Mouse (Mus musculus) CH12F3 (cell line): Measurements from ENCODE around the gene N4bp2l2.

Source experiments
- in situ Hi-C: fragments of 300-500 bp; cut with MboI; formaldehyde crosslinking; loops from 2 replicates; pipeline ENCODE4 v1.14.3; 2020; ENCODE audit warnings: low sequenced_read_pairs

Gene N4bp2l2

GRCm38 (mm10) chr5:150599301-150600294 is 66.4 kb downstream of the N4bp2l2 start:
- in situ Hi-C loops: no loop called here

DNA sequence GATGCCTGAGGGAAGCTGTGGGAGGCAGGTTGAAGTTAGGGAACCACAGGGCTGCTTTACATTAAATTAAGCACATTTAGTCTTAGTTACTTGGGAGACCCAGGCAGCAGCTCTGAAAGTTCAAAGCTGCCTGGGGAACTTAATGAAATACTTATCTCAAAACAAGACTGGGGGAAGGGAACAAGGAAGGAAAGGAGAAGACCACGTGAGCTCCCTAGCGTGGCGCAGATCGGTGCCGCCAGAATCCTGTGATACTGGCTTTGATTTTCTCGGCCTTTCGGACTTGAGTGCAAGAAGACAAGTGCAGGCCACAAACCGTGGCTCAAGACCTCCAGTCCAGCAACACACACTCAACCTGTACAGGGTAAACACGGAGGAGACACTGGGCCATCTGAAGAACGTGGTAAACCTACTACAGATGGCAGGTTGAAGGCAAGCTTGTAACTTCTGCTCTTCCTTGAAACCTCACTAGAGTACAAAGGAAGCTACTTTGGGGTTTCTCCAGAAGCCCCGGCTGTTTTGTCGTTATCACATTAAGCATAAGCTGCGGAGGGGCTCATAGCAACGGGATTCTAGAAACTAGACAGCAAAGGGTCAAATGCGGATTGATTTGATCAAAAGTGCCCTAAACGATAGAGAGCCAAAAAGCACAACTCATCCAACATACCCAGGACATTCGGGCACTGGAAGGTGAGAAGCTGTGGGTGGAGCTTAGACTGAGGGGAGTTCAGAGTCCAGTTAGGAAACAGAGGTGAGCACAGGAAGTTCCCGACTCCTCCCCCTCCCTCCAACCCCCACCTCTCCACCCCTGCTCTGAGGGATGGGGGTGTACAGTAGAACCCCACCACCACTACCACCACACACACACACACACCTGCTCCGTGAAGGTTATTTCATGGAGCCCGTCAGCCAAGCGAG is 67.5 kb downstream of the N4bp2l2 start:
- in situ Hi-C loops: no loop called here

DNA sequence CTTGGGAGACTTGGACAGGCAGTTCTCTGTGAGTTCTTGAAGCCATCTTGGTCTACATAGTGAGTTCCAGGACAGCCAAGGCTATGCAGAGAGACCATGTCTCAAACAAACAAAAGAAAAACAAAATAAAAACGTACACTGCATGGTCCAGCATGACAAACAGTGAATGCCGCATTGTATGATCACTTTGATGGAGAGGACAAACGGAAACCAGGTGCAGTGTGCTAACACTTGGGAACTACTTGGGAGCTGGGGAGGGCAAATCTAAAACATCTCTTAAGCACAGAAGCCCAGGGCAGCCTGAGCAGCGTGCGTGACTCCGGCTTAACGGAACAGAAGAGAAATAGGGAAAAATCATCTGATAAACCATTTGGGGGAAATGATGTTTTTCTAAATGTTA is 68.9 kb downstream of the N4bp2l2 start, which contains the start of gene N4bp2l1:
N4bp2l1 (minus strand) TSS at position 101 of the 400 bp plus-strand sequence.
- in situ Hi-C loops: no loop called here

DNA sequence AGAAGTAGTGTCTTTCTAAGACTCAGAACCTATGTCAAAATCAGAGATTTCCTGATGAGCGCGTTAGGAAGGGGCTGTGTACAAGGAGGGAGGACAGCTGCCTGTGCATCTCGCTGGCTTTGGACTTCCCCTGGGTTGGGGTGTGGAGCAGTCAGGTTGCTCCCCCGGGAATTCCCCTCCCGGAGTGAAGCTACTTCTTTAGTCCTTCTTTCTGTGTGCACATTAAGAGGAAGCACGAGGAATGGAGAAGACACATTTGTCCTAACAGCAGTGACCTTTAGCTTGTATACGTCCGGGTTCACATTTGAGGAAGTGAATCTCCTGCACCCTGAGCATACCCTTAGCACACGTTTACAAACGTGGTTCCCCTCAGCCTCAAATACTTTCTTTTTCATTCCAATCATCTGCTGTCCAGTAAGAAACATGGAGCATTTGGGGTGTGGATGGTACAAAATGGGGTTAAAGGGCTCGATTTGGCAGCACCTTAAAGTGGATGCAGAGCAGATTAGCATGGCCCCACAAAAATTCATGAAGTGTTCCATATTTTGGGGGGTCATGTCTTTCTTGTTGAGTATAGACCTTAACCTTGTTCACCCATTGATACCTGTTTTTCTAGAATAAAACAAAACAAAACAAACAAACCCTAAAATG is 70.5 kb downstream of the N4bp2l2 start:
- in situ Hi-C loops: no loop called here

- in situ Hi-C loops: no loop called here
Observed at GRCm38 (mm10) chr5:150594649-150595339, 71.2 kb downstream of the N4bp2l2 start.

GRCm38 (mm10) chr5:150593756-150594648 is 72.0 kb downstream of the N4bp2l2 start:
- in situ Hi-C loops: no loop called here

DNA sequence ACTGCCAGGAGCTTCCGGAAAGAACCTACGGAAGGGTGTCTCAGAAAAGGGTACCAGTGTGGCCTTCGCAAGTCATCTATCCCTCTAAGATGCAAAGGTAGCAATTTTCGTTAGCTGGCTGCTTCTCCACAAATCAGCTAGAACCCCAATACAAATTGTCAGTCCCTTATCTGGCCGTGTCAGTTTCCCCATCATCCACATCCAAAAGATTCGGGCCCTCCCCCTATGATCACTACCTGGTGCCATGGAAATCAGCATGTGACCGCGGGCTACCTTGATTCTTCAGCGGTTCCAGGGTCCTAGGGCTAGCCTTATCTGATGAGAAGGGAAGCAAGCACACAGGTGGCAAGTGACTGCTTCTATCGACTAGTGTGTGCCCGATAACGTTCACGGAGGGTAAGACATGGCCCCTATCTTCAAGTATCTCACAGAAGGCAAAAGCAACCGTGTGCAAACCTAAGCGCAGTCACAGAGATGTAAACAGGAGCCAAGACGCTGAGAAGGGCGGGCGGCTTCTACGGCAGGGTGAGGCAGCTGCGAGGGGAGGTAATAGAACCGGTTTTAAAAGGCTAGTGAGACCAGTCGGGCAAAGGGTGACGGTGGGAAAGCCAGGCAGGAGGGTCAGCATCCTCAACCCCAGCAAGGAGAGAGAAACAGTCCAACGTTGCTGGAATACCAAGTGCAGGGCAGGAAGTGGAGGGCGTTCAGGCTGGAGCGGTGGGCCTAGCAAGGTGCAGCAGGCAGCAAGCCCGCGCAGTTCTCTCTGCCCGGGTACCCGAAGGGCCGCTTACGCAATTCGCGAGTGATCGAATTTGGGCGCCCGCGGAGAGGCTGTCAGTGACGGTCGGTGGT is 72.9 kb downstream of the N4bp2l2 start:
- in situ Hi-C loops: no loop called here

- in situ Hi-C loops: no loop called here
Observed at GRCm38 (mm10) chr5:150592186-150592903, 73.6 kb downstream of the N4bp2l2 start.

- in situ Hi-C loops: no loop called here
Observed at GRCm38 (mm10) chr5:150589945-150590344, 76.0 kb downstream of the N4bp2l2 start.

- in situ Hi-C loops: no loop called here
Observed at GRCm38 (mm10) chr5:150584337-150584729, 81.7 kb downstream of the N4bp2l2 start.

GRCm38 (mm10) chr5:150583622-150584336 is 82.2 kb downstream of the N4bp2l2 start:
- in situ Hi-C loops: no loop called here

GRCm38 (mm10) chr5:150583181-150583580 is 82.8 kb downstream of the N4bp2l2 start:
- in situ Hi-C loops: no loop called here

DNA sequence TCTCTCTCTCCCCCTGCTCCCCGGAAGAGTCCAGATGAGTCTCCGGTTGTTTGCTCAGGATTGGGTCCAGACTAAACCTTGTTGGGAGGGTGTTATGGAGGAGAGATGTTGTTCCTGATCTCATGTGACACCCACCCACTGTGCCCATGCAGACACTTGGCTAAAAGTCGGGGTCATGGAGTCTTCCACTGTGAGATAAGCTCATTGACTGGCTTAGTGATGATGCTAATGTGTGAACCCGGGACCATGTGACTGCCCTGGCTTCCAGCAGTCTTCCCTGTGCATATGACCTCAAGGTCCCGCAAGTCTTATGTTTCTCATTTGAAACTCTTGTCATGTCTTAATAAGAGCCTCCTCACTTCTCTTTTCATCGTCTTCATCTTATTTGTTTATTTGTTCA is 84.8 kb downstream of the N4bp2l2 start:
- in situ Hi-C loops: no loop called here

DNA sequence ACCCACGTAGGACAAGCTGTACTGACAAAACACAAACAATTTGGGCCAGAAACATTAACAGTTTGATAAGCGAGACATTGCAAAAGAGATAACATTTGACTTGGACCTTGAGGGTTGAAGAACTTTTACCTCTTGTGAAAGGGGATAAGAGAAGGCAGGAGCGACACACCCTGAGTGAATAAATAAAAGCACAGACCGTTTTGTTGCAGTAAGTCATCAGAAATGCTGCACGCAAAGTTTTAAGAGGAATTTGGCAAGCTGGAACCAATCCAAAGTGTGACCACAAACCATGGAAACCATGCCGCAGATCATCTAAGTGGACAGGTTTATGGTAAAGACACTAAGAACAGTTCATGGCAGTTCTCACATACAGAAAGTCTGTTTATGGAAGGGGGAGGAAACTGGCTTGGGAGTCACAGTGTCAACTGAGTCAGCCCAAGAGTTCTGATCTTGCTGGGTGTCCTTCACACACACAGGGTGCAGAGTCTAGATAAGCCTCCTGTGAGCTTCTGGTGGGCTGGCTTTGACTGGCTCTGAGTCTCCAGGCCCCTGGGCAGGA is 87.3 kb downstream of the N4bp2l2 start:
- in situ Hi-C loops: no loop called here

DNA sequence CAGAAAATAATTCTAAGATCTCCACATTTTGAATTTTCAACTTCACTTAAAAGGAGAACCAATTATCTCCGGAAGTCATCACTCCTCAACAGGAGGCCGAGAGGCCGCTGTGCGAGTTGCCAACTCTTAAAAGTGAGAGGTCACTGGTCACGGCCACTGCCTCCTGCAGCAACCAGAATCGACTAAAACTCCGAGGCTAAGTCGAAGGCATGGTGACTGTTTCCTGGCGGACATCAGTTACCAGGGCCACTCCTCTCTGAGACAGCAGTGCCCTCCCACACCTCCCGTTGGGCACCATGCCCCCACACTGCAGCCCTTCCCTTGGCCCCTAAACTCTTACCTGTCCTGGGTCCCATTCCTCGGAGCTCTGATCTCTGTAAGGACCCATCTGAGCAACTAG is 89.2 kb downstream of the N4bp2l2 start:
- in situ Hi-C loops: no loop called here

- in situ Hi-C loops: no loop called here
Observed at GRCm38 (mm10) chr5:150574885-150575284, 91.1 kb downstream of the N4bp2l2 start.

DNA sequence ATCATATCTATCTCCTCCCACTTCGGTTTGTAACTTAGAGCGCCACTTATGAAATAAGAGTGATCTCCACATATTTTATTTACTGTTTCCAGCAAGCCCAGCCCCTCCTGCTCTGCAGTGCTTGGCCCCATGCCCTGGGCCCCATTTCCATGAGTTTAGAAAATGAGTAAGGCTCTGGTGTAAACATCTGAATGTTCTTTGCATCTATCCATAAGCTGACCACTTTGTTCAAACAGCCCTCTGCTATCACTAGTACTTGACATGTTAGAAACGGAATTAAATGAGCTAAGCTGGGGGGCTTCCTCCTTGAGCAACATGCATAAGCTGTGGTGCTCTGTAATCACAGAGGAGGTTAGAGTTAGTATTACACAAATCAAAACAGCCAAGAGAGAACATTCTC is 91.6 kb downstream of the N4bp2l2 start:
- in situ Hi-C loops: no loop called here
